Mouse (Mus musculus): ENCODE data around the gene Papss2. TPM values are rescaled to one million over a fixed set of nuclear protein-coding genes. Genes with fewer than 3 reads are reported as not detected.

The Papss2 gene
- polyA plus RNA-seq, 1 experiment from 2014 or later, result 0.70 TPM

DNA sequence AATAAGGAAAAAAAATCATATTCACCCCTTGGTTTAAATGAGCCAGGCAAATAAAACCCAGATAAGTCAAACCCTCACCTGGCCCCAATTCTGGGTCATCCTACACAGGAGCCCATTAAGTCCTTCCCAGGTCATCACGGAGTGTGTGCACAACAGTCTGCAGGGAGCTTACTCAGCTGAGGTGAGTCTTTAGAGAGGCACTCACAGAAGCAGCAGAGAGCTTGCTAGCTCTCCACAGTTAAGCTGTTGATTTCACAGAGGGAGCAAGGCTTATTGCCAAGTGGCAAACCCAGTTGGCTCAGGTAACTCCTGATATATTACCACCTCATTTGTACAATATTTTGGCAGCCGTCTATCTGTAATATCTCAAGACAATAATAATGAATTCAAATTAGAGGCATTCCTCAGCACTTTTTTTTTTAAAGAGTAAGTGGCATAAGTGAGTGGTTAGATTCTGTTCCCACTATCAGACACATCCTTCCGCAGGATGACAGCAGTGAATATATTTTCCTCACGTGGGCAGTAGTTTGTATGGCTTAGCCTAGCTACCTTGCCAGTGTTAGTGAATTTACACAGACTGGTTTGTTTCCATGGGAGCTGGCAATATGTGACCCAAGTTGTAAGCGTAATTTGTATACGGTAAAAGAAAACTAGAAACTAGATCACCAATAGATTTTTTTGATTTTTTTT, 9.1 kb downstream of the Papss2 start:
- H3K36me3 ChIP-seq (ENCODE audit: control insufficient read depth, insufficient read depth, low read length), result no peaks in the 10 kb centered on the region

DNA sequence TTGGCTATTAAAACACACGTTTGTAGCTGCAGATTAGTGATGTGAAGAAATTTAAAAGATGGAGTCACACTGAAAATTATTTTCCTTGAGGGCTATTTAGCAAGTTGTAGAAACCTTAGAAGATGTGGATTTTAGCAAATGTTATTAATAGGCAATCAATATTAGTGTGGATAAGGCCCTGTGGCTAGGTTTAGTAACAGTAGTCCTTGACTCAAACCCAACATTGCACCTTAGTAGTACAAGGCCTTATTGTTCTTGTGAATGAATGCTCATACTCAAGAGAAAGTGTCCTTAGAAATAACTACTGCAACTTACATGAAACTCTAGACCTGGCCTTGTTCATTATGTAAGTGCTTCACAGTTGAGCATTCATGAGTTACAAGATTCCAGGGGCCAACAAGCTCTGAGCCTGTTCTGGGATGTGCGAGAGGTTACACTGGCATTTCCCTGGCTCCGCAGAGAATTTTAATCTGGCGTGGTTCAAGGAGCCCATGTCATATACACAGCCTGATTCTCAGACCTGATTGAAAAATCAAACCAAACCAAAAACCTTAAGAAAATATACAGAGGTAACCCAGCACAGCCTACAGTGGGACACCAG, 10.7 kb downstream of the Papss2 start:
- H3K4me3 ChIP-seq (ENCODE audit: low read depth, low read length), result no peak overlapping the region
- no peaks in the 10 kb centered on the region for H3K36me3 ChIP-seq (ENCODE audit: control insufficient read depth, insufficient read depth, low read length)
- no peaks in the 10 kb centered on the region for H3K9me3 ChIP-seq (replicated peaks; ENCODE audit: control insufficient read depth, low read length)
- 74% methylated on average over 4 of the region's 4 CpGs for WGBS
- no peak overlapping the region for H3K27ac ChIP-seq (ENCODE audit: low read depth, low read length)
- no peak for ATAC-seq
- H3K9ac ChIP-seq (ENCODE audit: low read length), result no peak overlapping the region
- no peak overlapping the region for H3K4me2 ChIP-seq (ENCODE audit: low read length)
- no peaks in the 10 kb centered on the region for H3K27me3 ChIP-seq (replicated peaks; ENCODE audit: control insufficient read depth, insufficient read depth, low read length)
- no peaks in the 10 kb centered on the region for H3K4me1 ChIP-seq (ENCODE audit: control insufficient read depth, insufficient read depth, low read length)
- DNase-seq (ENCODE audit: low spot score), result no peak

More for the DNA sequence above, 9.1 kb downstream of the Papss2 start:
- Histone ChIP-seq H3K27ac (ENCODE audit: low read depth, low read length) (no peak overlapping the region), H3K9me3 (replicated peaks; ENCODE audit: control insufficient read depth, low read length) (no peaks in the 10 kb centered on the region), H3K9ac (ENCODE audit: low read length) (no peak overlapping the region), H3K4me2 (ENCODE audit: low read length) (no peak overlapping the region), H3K4me1 (ENCODE audit: control insufficient read depth, insufficient read depth, low read length) (no peaks in the 10 kb centered on the region), H3K4me3 (ENCODE audit: low read depth, low read length) (no peak overlapping the region), H3K27me3 (replicated peaks; ENCODE audit: control insufficient read depth, insufficient read depth, low read length) (no peaks in the 10 kb centered on the region)
- ATAC-seq, result no peak
- peak; percentile 8 for DNase-seq (ENCODE audit: low spot score)
- WGBS, result 80% methylated on average over 6 of the region's 6 CpGs

DNA sequence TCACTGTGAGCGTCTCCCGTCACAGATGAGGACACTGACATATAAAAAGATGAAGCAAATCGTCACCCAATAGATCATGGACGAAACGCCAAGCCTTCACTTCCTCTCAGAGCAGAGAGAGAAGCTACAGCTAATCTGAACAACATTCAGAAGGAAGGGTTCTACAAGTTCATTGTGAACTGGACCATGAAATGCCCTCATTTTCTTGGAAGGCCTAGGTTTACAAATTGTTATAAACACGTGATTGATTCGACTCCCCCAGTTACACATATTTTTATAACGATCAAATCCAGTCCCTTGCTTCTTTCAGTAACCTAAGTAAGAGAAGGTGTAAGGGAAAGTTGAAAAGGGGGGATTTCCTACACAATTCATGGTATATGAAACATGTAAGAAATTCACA, 11.4 kb downstream of the Papss2 start:
- H3K9me3 ChIP-seq (replicated peaks; ENCODE audit: control insufficient read depth, low read length), result no peaks in the 10 kb centered on the region
- no peaks in the 10 kb centered on the region for H3K4me1 ChIP-seq (ENCODE audit: control insufficient read depth, insufficient read depth, low read length)
- DNase-seq (ENCODE audit: low spot score), result no peak
- H3K27ac ChIP-seq (ENCODE audit: low read depth, low read length), result no peak overlapping the region
- no peak for ATAC-seq
- no peaks in the 10 kb centered on the region for H3K27me3 ChIP-seq (replicated peaks; ENCODE audit: control insufficient read depth, insufficient read depth, low read length)
- H3K4me3 ChIP-seq (ENCODE audit: low read depth, low read length), result no peak overlapping the region
- WGBS, result 74% methylated on average over 8 of the region's 8 CpGs
- no peaks in the 10 kb centered on the region for H3K36me3 ChIP-seq (ENCODE audit: control insufficient read depth, insufficient read depth, low read length)
- no peak overlapping the region for H3K9ac ChIP-seq (ENCODE audit: low read length)
- H3K4me2 ChIP-seq (ENCODE audit: low read length), result no peak overlapping the region

DNA sequence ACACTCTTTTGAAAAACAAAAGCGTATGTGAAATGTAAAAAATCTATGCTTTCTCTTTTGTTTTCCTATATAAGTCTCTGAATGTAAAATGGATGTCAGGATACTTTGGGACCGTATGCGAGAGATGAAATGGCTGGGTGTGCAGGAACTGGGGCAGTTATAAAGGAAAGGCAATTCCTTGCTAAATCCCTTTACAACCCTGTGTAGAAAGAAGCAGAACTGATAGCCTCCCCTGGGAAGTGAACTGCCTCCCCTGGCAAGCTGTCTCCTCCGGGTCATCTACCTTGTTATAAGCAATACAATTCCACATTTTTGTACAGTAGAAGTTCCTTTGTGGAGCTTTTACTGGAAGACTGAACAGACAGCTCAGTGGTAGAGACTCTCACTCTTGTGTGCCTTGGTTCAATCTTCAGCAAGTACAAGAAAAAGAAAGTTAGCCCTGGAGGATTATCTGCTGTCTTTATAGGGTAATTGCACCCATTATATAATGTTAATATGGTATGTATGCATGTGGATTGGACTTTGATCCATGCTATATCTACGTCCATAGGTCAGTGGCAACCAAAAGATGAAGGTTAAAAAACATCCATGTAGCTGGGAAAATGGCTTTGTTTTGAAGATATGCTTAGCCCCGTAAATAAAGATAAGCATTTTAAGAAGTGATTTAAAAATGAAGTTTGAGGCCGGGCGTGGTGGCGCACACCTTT, 15.9 kb downstream of the Papss2 start:
- Histone ChIP-seq H3K4me2 (ENCODE audit: low read length) (no peak overlapping the region), H3K36me3 (ENCODE audit: control insufficient read depth, insufficient read depth, low read length) (no peaks in the 10 kb centered on the region), H3K27ac (ENCODE audit: low read depth, low read length) (no peak overlapping the region), H3K9ac (ENCODE audit: low read length) (no peak overlapping the region), H3K4me1 (ENCODE audit: control insufficient read depth, insufficient read depth, low read length) (no peaks in the 10 kb centered on the region), H3K27me3 (replicated peaks; ENCODE audit: control insufficient read depth, insufficient read depth, low read length) (no peaks in the 10 kb centered on the region), H3K4me3 (ENCODE audit: low read depth, low read length) (no peak overlapping the region), H3K9me3 (replicated peaks; ENCODE audit: control insufficient read depth, low read length) (no peaks in the 10 kb centered on the region)
- DNase-seq (ENCODE audit: low spot score) (no peak), ATAC-seq (no peak)
- 91% methylated on average over 9 of the region's 9 CpGs for WGBS

DNA sequence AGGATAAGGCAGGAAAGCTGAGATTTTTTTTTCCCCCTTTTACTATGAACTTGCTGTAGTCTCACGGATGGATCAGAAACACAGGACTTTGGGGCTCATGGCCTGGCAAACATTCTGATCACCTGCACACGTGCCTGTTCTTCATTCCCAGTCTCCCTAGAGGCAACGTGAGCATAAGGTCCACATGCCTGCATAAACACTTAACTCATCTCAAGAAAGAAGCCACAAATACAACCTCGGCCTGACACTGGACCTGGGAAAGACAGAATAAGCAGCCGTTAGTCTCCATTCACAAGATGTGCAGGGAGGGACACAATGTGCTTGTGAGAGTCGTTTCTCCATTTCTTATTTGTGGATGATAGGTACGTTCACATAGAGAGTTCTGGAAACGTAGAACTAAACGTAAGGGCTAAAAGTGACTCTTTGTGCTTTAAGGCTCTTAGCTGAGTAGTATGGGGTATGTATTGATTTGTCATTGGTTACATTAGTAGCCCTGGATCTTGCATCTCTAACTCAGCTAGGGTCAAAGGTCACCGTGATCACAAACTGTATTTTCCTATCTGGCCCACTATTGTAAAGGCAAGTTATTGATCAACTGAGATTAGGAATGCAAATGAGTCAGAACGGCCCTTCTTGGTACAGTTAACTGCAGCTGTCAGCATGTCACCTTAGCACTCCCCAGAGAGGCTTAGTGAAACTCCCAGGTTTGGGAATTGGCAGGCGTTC, 18.6 kb downstream of the Papss2 start:
- Histone ChIP-seq H3K27ac (ENCODE audit: low read depth, low read length) (no peak overlapping the region), H3K4me2 (ENCODE audit: low read length) (no peak overlapping the region), H3K4me3 (ENCODE audit: low read depth, low read length) (no peak overlapping the region), H3K36me3 (ENCODE audit: control insufficient read depth, insufficient read depth, low read length) (no peaks in the 10 kb centered on the region), H3K27me3 (replicated peaks; ENCODE audit: control insufficient read depth, insufficient read depth, low read length) (no peaks in the 10 kb centered on the region), H3K9me3 (replicated peaks; ENCODE audit: control insufficient read depth, low read length) (no peaks in the 10 kb centered on the region), H3K4me1 (ENCODE audit: control insufficient read depth, insufficient read depth, low read length) (no peaks in the 10 kb centered on the region), H3K9ac (ENCODE audit: low read length) (no peak overlapping the region)
- 85% methylated on average over 12 of the region's 12 CpGs for WGBS
- DNase-seq (ENCODE audit: low spot score) (no peak), ATAC-seq (no peak)

DNA sequence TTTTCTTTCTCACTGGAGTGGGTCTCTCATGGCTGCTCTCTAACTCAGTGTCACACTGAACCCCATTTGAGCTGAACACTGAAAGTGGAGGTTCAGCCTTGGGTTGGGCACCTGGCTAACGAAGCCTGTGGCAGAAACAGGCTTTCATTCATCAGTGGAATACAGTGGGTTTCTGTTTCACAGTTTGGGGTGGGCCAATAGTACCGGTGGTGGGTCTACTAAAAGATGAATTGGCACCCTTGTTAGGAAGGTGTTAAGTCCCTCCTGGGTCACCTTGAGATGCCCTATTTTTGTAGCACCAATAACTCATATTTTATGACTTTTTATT, 19.1 kb downstream of the Papss2 start:
- no peaks in the 10 kb centered on the region for H3K9me3 ChIP-seq (replicated peaks; ENCODE audit: control insufficient read depth, low read length)
- 51% methylated on average over 2 of the region's 2 CpGs for WGBS

DNA sequence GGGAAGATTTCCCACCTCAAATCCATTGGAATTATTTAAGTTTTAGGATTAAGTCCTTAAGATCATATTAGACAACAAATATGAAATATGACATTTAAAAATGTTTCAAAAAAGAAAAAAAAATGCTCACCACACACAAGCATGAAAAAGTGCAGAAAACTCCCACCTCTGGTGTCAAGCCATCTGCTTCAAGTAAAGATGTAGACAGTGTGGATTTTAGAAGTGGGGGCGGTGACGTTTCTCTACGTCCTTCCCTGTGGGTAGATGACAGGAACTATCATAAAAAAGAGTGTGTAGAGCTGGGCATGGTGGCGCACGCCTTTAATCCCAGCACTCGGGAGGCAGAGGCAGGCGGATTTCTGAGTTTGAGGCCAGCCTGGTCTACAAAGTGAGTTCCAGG, 21.1 kb downstream of the Papss2 start:
- Histone ChIP-seq H3K36me3 (ENCODE audit: control insufficient read depth, insufficient read depth, low read length) (no peaks in the 10 kb centered on the region), H3K27ac (ENCODE audit: low read depth, low read length) (no peak overlapping the region), H3K4me2 (ENCODE audit: low read length) (no peak overlapping the region), H3K27me3 (replicated peaks; ENCODE audit: control insufficient read depth, insufficient read depth, low read length) (no peaks in the 10 kb centered on the region), H3K9me3 (replicated peaks; ENCODE audit: control insufficient read depth, low read length) (no peaks in the 10 kb centered on the region), H3K9ac (ENCODE audit: low read length) (no peak overlapping the region), H3K4me3 (ENCODE audit: low read depth, low read length) (no peak overlapping the region), H3K4me1 (ENCODE audit: control insufficient read depth, insufficient read depth, low read length) (no peaks in the 10 kb centered on the region)
- DNase-seq (ENCODE audit: low spot score) (no peak), ATAC-seq (no peak)
- 89% methylated on average over 7 of the region's 7 CpGs for WGBS

More for the DNA sequence above, 19.1 kb downstream of the Papss2 start:
- ATAC-seq (no peak), DNase-seq (ENCODE audit: low spot score) (no peak)
- no peak overlapping the region for H3K4me2 ChIP-seq (ENCODE audit: low read length)
- no peak overlapping the region for H3K27ac ChIP-seq (ENCODE audit: low read depth, low read length)
- no peaks in the 10 kb centered on the region for H3K27me3 ChIP-seq (replicated peaks; ENCODE audit: control insufficient read depth, insufficient read depth, low read length)
- no peak overlapping the region for H3K9ac ChIP-seq (ENCODE audit: low read length)
- H3K4me1 ChIP-seq (ENCODE audit: control insufficient read depth, insufficient read depth, low read length), result no peaks in the 10 kb centered on the region
- H3K36me3 ChIP-seq (ENCODE audit: control insufficient read depth, insufficient read depth, low read length), result no peaks in the 10 kb centered on the region
- H3K4me3 ChIP-seq (ENCODE audit: low read depth, low read length), result no peak overlapping the region

DNA sequence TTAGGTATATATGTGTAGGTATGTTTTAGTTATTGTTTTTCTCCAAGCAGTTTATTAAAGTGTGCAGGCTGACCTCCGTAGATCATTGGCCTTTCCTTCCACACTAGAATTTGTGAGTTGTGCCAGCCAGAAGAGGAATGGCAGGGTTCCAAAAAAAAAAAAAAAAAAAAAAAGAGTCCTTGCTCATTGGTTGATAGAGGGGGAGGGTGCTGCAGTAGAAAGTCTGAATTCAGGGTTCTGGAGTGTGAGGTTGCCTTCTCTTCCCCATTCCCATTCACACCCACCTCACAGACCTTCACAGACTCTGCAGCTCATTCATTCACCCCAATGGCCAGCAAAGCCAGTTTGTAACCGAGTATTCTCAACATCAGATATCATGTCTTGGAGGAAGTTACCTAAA, 24.1 kb downstream of the Papss2 start:
- no peak for ATAC-seq

More for the DNA sequence above, 24.1 kb downstream of the Papss2 start:
- Histone ChIP-seq H3K36me3 (ENCODE audit: control insufficient read depth, insufficient read depth, low read length) (no peaks in the 10 kb centered on the region), H3K9me3 (replicated peaks; ENCODE audit: control insufficient read depth, low read length) (no peaks in the 10 kb centered on the region), H3K27ac (ENCODE audit: low read depth, low read length) (no peak overlapping the region), H3K4me1 (ENCODE audit: control insufficient read depth, insufficient read depth, low read length) (no peaks in the 10 kb centered on the region), H3K27me3 (replicated peaks; ENCODE audit: control insufficient read depth, insufficient read depth, low read length) (no peaks in the 10 kb centered on the region), H3K4me2 (ENCODE audit: low read length) (no peak overlapping the region), H3K9ac (ENCODE audit: low read length) (no peak overlapping the region), H3K4me3 (ENCODE audit: low read depth, low read length) (no peak overlapping the region)
- 86% methylated on average over 2 of the region's 2 CpGs for WGBS
- no peak for DNase-seq (ENCODE audit: low spot score)
